Mouse (Mus musculus) E14TG2a.4 (cell line): ENCODE results near the gene Smyd1.

ENCODE experiments used
- CTCF ChIP-seq: conservative IDR thresholded peaks from 2 replicates; pipeline ENCODE4 v1.5.1; 2014; ENCODE audit warnings: low read length
- NANOG ChIP-seq: IDR thresholded peaks from 2 replicates; pipeline ENCODE4 v1.6.1; 2014; ENCODE audit warnings: borderline replicate concordance, low read length, mixed read lengths
- POU5F1 ChIP-seq: IDR thresholded peaks from 2 replicates; pipeline ENCODE4 v1.6.1; 2014; ENCODE audit warnings: low read length, borderline replicate concordance

GRCm38 (mm10) chr6:71272316-71272741, 49.7 kb downstream of the Smyd1 start:
- TF ChIP-seq CTCF (no peak), NANOG (no peak), POU5F1 (no peak)
